Mouse (Mus musculus): ENCODE measurements around the gene 2900011O08Rik.

Gene 2900011O08Rik

GRCm38 (mm10) chr16:13986574-13987478 lies at the start of gene 2900011O08Rik, which contains the start of gene Ifitm7:
Gene 2900011O08Rik (plus strand): TSS chr16:13986604.
Gene Ifitm7 (minus strand): TSS chr16:13986888.
- in situ Hi-C loops (cut with MboI, MseI): loop anchor here (25.0 kb wide), 1 partner anchor 925 kb away; no protein-coding TSS in a partner anchor

- in situ Hi-C loops (cut with MboI, MseI): no loop called here
Observed at GRCm38 (mm10) chr16:13940139-13940846, 46.1 kb upstream of the 2900011O08Rik start.

- in situ Hi-C loops (cut with MboI, MseI): no loop called here
Observed at GRCm38 (mm10) chr16:13940847-13941395, 45.5 kb upstream of the 2900011O08Rik start.

- in situ Hi-C loops (cut with MboI, MseI): no loop called here
Observed at GRCm38 (mm10) chr16:13944178-13944577, 42.2 kb upstream of the 2900011O08Rik start.

- in situ Hi-C loops (cut with MboI, MseI): no loop called here
Observed at GRCm38 (mm10) chr16:13944752-13945151, 41.7 kb upstream of the 2900011O08Rik start.

- in situ Hi-C loops (cut with MboI, MseI): no loop called here
Observed at GRCm38 (mm10) chr16:13945153-13945552, 41.3 kb upstream of the 2900011O08Rik start.

GRCm38 (mm10) chr16:13946306-13946705 lies 40.1 kb upstream of the 2900011O08Rik start:
- in situ Hi-C loops (cut with MboI, MseI): no loop called here

GRCm38 (mm10) chr16:13951245-13951644 lies 35.2 kb upstream of the 2900011O08Rik start:
- in situ Hi-C loops (cut with MboI, MseI): no loop called here

GRCm38 (mm10) chr16:13962053-13962452 lies 24.4 kb upstream of the 2900011O08Rik start:
- in situ Hi-C loops (cut with MboI, MseI): no loop called here

- in situ Hi-C loops (cut with MboI, MseI): no loop called here
Observed at GRCm38 (mm10) chr16:13969096-13969495, 17.3 kb upstream of the 2900011O08Rik start.

GRCm38 (mm10) chr16:13972051-13972450 lies 14.4 kb upstream of the 2900011O08Rik start:
- in situ Hi-C loops (cut with MboI, MseI): no loop called here

- in situ Hi-C loops (cut with MboI, MseI): loop anchor here (25.0 kb wide), 1 partner anchor 914 kb away; no protein-coding TSS in a partner anchor
Observed at GRCm38 (mm10) chr16:13976358-13976896, 10.0 kb upstream of the 2900011O08Rik start.

GRCm38 (mm10) chr16:13977026-13977425 lies 9.4 kb upstream of the 2900011O08Rik start:
- in situ Hi-C loops (cut with MboI, MseI): loop anchor here (25.0 kb wide), 1 partner anchor 915 kb away; no protein-coding TSS in a partner anchor

- in situ Hi-C loops (cut with MboI, MseI): loop anchor here (25.0 kb wide), 1 partner anchor 919 kb away; no protein-coding TSS in a partner anchor
Observed at GRCm38 (mm10) chr16:13981726-13982125, 4.7 kb upstream of the 2900011O08Rik start.

GRCm38 (mm10) chr16:13983161-13983560 lies 3.2 kb upstream of the 2900011O08Rik start:
- in situ Hi-C loops (cut with MboI, MseI): loop anchor here (25.0 kb wide), 1 partner anchor 921 kb away; no protein-coding TSS in a partner anchor

GRCm38 (mm10) chr16:13986197-13986573 lies 219 bp upstream of the 2900011O08Rik start:
- in situ Hi-C loops (cut with MboI, MseI): loop anchor here (25.0 kb wide), 1 partner anchor 924 kb away; no protein-coding TSS in a partner anchor

- in situ Hi-C loops (cut with MboI, MseI): loop anchor here (5.0 to 25.0 kb wide), 2 partner anchors 50 to 930 kb away; no protein-coding TSS in a partner anchor
Observed at GRCm38 (mm10) chr16:13992518-13993248, 6.3 kb downstream of the 2900011O08Rik start.

GRCm38 (mm10) chr16:13994076-13994475 lies 7.7 kb downstream of the 2900011O08Rik start:
- in situ Hi-C loops (cut with MboI, MseI): loop anchor here (5.0 to 25.0 kb wide), 2 partner anchors 48 to 932 kb away; no protein-coding TSS in a partner anchor

GRCm38 (mm10) chr16:13994502-13994901 lies 8.1 kb downstream of the 2900011O08Rik start:
- in situ Hi-C loops (cut with MboI, MseI): loop anchor here (5.0 to 25.0 kb wide), 2 partner anchors 48 to 932 kb away; no protein-coding TSS in a partner anchor

GRCm38 (mm10) chr16:14003386-14004130 lies 17.2 kb downstream of the 2900011O08Rik start:
- in situ Hi-C loops (cut with MboI, MseI): loop anchor here (10.0 kb wide), 1 partner anchor 771 kb away; no protein-coding TSS in a partner anchor
